Mouse (Mus musculus): ENCODE measurements at regions not wholly inside any gene's neighbourhood (a gene's known extent, or its start where the extent isn't known, plus 50 kb on each side); places are given as distances from the start of the nearest gene placed in this dataset.
"Not testable (repeated sequence)": the region's sequence is repeated elsewhere in the genome, so short reads cannot be mapped to it uniquely, and the experiment has no call there.

DNA sequence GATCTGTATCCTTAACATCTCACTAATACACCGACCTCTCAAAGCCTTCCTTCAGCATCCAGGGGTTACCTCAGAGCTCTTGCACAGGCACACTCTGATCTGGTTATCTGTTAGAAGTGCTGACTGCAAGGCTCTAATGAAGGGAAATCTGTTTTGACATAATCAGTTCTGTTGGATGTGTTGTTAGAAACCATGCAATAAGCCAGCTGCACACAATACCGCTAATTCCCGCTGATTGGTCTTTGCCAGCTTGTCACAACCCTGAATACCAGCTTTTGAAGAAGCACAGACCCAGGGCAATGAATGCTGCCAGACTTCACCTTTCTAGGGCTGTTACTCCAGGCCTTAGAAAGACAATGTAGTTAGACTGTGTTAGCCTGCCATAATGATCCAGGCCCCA, 613.7 kb upstream of the Rgmb start:
- H3K9me3 ChIP-seq (ENCODE audit: control insufficient read depth, low read length): no peaks in the 10 kb centered on the region
- no peak overlapping the region for H3K27ac ChIP-seq
- H3K4me1 ChIP-seq (replicated peaks; ENCODE audit: control insufficient read depth, insufficient read depth, low read length): no peaks in the 10 kb centered on the region
- DNase-seq (ENCODE audit: low spot score) (no peak), ATAC-seq (ENCODE audit: low FRiP score) (no peak)
- WGBS: 78% methylated on average over 3 of the region's 3 CpGs
- no peak overlapping the region for H3K4me3 ChIP-seq (replicated peaks; ENCODE audit: low read length)
- H3K36me3 ChIP-seq (replicated peaks; ENCODE audit: control insufficient read depth, insufficient read depth): no peaks in the 10 kb centered on the region
- H3K27me3 ChIP-seq (ENCODE audit: control insufficient read depth, insufficient read depth, low read length): no peaks in the 10 kb centered on the region
- no peak overlapping the region for H3K9ac ChIP-seq
- no peak overlapping the region for H3K4me2 ChIP-seq (replicated peaks)

DNA sequence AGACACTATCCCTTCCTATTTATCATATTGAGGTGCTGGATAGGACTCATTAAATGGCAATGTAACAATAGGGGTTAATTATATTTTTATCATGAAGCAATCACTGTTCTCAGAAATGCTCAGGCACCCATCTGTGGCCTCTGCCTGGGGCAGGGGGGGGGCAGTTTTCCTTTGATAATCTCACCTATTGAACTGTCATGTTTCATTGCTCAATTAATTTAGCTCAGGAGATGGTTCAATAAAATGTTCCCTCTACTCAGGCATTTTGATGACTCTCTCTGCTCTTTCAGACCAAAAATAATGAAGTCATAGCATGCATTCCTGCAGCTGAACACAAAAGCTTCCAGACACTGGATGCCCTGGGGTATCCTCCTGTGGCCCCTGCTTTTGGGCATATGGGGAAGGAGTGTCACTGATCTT, 564.4 kb upstream of the Rgmb start:
- Histone ChIP-seq H3K4me2 (replicated peaks) (no peak overlapping the region), H3K27me3 (ENCODE audit: control insufficient read depth, insufficient read depth, low read length) (no peaks in the 10 kb centered on the region), H3K9me3 (ENCODE audit: control insufficient read depth, low read length) (no peaks in the 10 kb centered on the region), H3K4me1 (replicated peaks; ENCODE audit: control insufficient read depth, insufficient read depth, low read length) (no peaks in the 10 kb centered on the region; the same call in 1 of the 2 replicates), H3K4me3 (replicated peaks; ENCODE audit: low read length) (no peak overlapping the region), H3K36me3 (replicated peaks; ENCODE audit: control insufficient read depth, insufficient read depth) (no peaks in the 10 kb centered on the region), H3K27ac (no peak overlapping the region), H3K9ac (no peak overlapping the region)
- DNase-seq (ENCODE audit: low spot score) (no peak), ATAC-seq (ENCODE audit: low FRiP score) (0 out of 2 replicates have a peak, but pooled peaks have one; percentile 34)

DNA sequence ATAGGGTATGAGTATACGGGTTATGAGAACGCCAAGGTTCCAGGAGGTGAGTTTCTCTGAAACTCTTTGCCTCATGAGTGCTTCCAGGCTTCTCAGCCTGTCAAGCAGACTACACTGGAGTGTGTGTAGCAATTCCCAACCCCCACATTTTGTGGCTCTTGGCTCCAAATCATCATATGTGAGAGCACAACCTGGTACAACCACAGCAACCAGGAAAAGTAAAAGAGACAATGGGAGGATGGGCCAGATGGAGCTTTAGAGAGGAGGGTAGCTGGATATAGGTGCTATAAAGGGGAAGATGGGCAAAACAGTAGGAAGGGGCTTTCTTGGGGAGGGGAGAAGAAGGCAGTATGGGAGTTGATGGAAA, 544.0 kb upstream of the Rgmb start:
- H3K27ac ChIP-seq; H3K4me2 ChIP-seq (replicated peaks); H3K4me1 ChIP-seq (replicated peaks; ENCODE audit: control insufficient read depth, insufficient read depth, low read length); H3K36me3 ChIP-seq (replicated peaks; ENCODE audit: control insufficient read depth, insufficient read depth); ATAC-seq (ENCODE audit: low FRiP score); H3K9me3 ChIP-seq (ENCODE audit: control insufficient read depth, low read length); H3K9ac ChIP-seq; H3K27me3 ChIP-seq (ENCODE audit: control insufficient read depth, insufficient read depth, low read length); H3K4me3 ChIP-seq (replicated peaks; ENCODE audit: low read length); DNase-seq (ENCODE audit: low spot score): not testable (repeated sequence)
- 100% methylated on average over 2 of the region's 2 CpGs for WGBS

DNA sequence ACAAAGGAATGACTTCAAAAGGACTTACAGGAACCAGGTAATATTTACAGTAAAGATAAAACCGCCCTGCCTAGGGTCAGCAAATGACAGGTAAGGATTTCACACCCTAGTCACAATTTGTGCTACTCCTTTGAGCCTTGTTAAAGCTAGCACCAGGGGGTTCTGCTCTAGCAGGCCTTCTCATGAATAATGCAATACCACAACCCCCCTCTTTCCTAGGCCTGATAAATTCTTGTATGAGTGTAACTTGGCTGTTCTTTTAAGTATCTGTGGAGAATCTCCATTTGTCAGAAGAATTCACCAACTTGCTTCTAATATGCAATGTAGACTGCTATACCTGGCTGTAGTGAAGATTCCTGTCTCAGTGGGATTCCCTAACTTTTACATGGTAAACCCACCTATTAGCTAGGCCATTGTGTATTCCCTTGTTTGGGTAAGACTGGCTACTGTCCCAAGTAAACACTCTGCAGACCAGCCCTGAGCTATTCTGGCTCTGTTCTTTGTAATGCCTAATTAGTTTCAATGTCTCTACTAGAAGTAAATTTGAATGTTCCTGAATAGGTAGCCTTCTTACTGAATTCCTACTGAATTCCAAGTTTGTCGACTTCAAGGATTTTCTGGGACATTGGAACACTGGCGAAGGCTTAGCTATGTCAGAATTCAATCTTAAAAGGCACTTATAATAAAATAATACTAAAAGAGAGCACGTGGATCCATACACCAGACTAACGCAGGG, 543.4 kb upstream of the Rgmb start:
- ATAC-seq (ENCODE audit: low FRiP score); H3K9me3 ChIP-seq (ENCODE audit: control insufficient read depth, low read length); H3K9ac ChIP-seq; H3K27me3 ChIP-seq (ENCODE audit: control insufficient read depth, insufficient read depth, low read length); H3K36me3 ChIP-seq (replicated peaks; ENCODE audit: control insufficient read depth, insufficient read depth); H3K27ac ChIP-seq; DNase-seq (ENCODE audit: low spot score); H3K4me1 ChIP-seq (replicated peaks; ENCODE audit: control insufficient read depth, insufficient read depth, low read length); H3K4me2 ChIP-seq (replicated peaks); H3K4me3 ChIP-seq (replicated peaks; ENCODE audit: low read length): not testable (repeated sequence)
- 66% methylated on average over 4 of the region's 5 CpGs for WGBS

DNA sequence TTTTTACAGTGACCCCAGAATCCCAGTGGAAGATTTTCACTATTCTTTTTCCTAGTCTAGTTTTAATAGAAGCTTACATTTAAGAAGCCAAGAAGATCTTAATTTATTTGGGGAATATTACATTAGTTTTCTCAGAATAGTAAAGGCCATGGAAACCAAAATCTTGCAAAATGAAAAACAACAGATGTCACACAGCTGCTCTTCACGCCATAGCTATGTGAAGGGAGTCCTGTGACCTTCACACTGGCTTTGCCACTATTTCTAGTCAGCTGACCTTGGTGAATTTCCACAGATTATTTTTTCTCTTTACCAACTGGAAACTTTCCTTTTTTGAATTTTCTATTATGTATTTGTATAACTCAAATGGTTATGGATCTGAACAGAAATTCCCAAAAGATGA, 542.1 kb upstream of the Rgmb start:
- Histone ChIP-seq H3K4me2 (replicated peaks) (no peak overlapping the region), H3K9ac (no peak overlapping the region), H3K4me3 (replicated peaks; ENCODE audit: low read length) (no peak overlapping the region), H3K27me3 (ENCODE audit: control insufficient read depth, insufficient read depth, low read length) (no peaks in the 10 kb centered on the region), H3K4me1 (replicated peaks; ENCODE audit: control insufficient read depth, insufficient read depth, low read length) (no peaks in the 10 kb centered on the region), H3K27ac (no peak overlapping the region), H3K36me3 (replicated peaks; ENCODE audit: control insufficient read depth, insufficient read depth) (no peaks in the 10 kb centered on the region), H3K9me3 (ENCODE audit: control insufficient read depth, low read length) (no peaks in the 10 kb centered on the region)
- 82% methylated on average over 1 of the region's 1 CpGs for WGBS
- ATAC-seq (ENCODE audit: low FRiP score) (no peak), DNase-seq (ENCODE audit: low spot score) (no peak)

DNA sequence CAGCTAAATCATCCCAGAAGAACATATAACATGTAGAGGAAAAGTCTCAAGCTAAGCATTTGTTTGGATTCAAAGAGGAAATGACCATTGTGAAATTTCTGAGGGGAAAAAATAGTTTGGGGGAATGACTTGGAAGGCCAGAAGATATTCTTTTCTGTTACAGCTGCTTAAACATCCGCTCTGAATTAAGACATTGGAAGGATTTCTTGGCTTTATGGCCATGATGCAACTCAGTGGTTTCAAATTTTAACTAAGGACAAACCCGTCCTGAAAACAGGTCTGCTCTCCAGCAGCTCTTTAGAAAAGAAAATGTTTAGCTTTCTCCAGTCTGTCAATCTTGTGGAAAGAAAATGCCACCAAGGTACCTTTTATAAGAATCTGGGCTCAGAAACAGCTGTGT, 513.2 kb upstream of the Rgmb start:
- H3K27ac ChIP-seq: peak overlapping the region; percentile 43; the same call in 1 of the 2 replicates
- no peak for DNase-seq (ENCODE audit: low spot score)
- no peaks in the 10 kb centered on the region for H3K27me3 ChIP-seq (ENCODE audit: control insufficient read depth, insufficient read depth, low read length)
- no peak overlapping the region for H3K4me2 ChIP-seq (replicated peaks)
- no peaks in the 10 kb centered on the region for H3K36me3 ChIP-seq (replicated peaks; ENCODE audit: control insufficient read depth, insufficient read depth)
- H3K4me1 ChIP-seq (replicated peaks; ENCODE audit: control insufficient read depth, insufficient read depth, low read length): no peaks in the 10 kb centered on the region
- no peak overlapping the region for H3K4me3 ChIP-seq (replicated peaks; ENCODE audit: low read length)
- H3K9ac ChIP-seq: no peak overlapping the region
- ATAC-seq (ENCODE audit: low FRiP score): no peak
- 72% methylated on average over 2 of the region's 2 CpGs for WGBS
- no peaks in the 10 kb centered on the region for H3K9me3 ChIP-seq (ENCODE audit: control insufficient read depth, low read length)

DNA sequence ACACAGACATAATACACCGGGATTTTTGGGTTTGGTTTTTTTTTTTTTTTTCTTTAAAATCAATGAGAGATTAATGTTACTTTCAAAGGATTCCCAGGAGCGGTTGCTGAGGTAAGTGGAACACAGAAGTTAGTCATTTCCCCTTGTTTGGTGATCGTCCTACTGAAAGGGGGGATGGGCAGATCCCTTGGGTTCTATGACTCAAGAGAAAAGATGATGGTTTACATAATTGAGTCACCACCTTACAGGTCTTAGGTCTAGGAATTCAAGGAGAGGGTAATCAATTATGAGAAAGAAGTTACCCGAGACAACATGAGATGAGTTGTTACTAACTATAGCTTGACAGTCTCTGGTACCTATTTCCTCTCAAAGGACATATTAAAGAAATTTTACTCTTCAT, 511.9 kb upstream of the Rgmb start:
- no peaks in the 10 kb centered on the region for H3K9me3 ChIP-seq (ENCODE audit: control insufficient read depth, low read length)
- H3K4me1 ChIP-seq (replicated peaks; ENCODE audit: control insufficient read depth, insufficient read depth, low read length): no peaks in the 10 kb centered on the region
- WGBS: 88% methylated on average over 4 of the region's 4 CpGs
- no peaks in the 10 kb centered on the region for H3K27me3 ChIP-seq (ENCODE audit: control insufficient read depth, insufficient read depth, low read length)
- H3K36me3 ChIP-seq (replicated peaks; ENCODE audit: control insufficient read depth, insufficient read depth): no peaks in the 10 kb centered on the region
- DNase-seq (ENCODE audit: low spot score) (no peak), ATAC-seq (ENCODE audit: low FRiP score) (no peak)
- no peak overlapping the region for H3K4me2 ChIP-seq (replicated peaks)
- no peak overlapping the region for H3K4me3 ChIP-seq (replicated peaks; ENCODE audit: low read length)
- no peak overlapping the region for H3K27ac ChIP-seq
- no peak overlapping the region for H3K9ac ChIP-seq

DNA sequence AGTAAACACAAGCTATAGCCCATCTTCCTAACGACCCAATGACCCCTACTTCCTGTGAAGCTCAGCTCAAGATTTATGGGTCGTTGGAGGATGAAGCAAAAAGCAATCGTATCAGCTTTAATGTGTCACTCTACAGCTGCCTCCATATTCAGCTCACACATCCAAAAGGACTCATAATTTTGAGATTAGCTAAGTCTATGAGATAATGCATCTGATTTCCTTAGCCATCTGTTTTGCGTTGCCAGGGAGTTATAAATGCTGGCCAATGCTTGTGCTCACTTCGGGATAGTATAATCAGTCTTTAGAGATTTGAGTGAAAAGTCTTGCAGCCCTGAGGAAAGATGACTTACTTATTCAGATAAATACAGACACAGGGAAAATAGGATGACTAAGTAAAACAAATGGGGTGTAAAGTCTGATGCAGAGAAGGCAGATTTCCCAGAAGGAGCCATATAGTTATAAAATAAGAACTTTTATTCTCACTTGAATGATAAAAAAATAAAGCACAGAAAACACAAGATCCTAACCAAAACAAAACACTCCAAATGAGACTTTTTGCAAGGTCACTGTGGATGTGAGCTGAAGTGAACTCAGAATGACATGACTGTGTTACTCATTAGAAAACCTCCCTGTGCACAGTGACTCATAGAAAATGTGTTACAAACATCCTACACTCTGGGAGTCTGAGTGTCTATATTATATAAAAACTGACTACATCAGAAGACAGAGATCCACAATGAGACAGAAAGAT, 509.1 kb upstream of the Rgmb start:
- Histone ChIP-seq H3K27me3 (ENCODE audit: control insufficient read depth, insufficient read depth, low read length) (no peaks in the 10 kb centered on the region), H3K4me1 (replicated peaks; ENCODE audit: control insufficient read depth, insufficient read depth, low read length) (no peaks in the 10 kb centered on the region), H3K9ac (no peak overlapping the region), H3K36me3 (replicated peaks; ENCODE audit: control insufficient read depth, insufficient read depth) (no peaks in the 10 kb centered on the region), H3K9me3 (ENCODE audit: control insufficient read depth, low read length) (no peaks in the 10 kb centered on the region), H3K4me3 (replicated peaks; ENCODE audit: low read length) (no peak overlapping the region), H3K4me2 (replicated peaks) (no peak overlapping the region), H3K27ac (no peak overlapping the region)
- ATAC-seq (ENCODE audit: low FRiP score) (no peak), DNase-seq (ENCODE audit: low spot score) (no peak)
- 57% methylated on average over 5 of the region's 5 CpGs for WGBS

DNA sequence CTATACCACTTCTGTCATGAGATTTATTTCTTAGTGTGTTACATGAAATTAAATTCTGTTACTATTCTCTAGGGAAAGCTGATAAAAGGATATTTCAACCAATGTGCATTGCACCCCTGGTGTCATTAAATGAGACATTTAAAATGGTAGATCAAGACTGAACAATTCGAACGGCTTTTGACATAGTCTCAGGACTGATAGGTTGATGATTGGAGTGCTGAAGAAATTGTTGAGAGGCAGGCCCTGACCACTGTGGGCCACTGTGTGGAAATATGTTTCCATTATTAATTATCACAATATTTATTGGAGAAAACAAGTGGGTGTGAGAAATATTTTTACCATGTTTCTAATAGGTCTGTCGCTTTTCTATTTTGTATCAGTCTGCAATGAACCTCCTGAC, 481.1 kb upstream of the Rgmb start:
- no peak overlapping the region for H3K9ac ChIP-seq
- no peaks in the 10 kb centered on the region for H3K27me3 ChIP-seq (ENCODE audit: control insufficient read depth, insufficient read depth, low read length)
- H3K4me3 ChIP-seq (replicated peaks; ENCODE audit: low read length): no peak overlapping the region
- no peaks in the 10 kb centered on the region for H3K36me3 ChIP-seq (replicated peaks; ENCODE audit: control insufficient read depth, insufficient read depth)
- no peaks in the 10 kb centered on the region for H3K9me3 ChIP-seq (ENCODE audit: control insufficient read depth, low read length)
- H3K4me1 ChIP-seq (replicated peaks; ENCODE audit: control insufficient read depth, insufficient read depth, low read length): no peaks in the 10 kb centered on the region
- 67% methylated on average over 3 of the region's 3 CpGs for WGBS
- no peak for ATAC-seq (ENCODE audit: low FRiP score)
- 0 out of 2 replicates have a peak overlapping the region, but pooled peaks have one; percentile 49 for H3K27ac ChIP-seq
- H3K4me2 ChIP-seq (replicated peaks): no peak overlapping the region
- no peak for DNase-seq (ENCODE audit: low spot score)

Data from hindbrain, embryonic 14.5 days (tissue).